Mouse (Mus musculus) left cerebral cortex, postnatal 14 days (tissue): Measurements from ENCODE around the gene Gm15097. TPM values are rescaled to one million over a fixed set of nuclear protein-coding genes. Genes with fewer than 3 reads are reported as not detected.
"Not testable (repeated sequence)": the region's sequence is repeated elsewhere in the genome, so short reads cannot be mapped to it uniquely, and the experiment has no call there.

ENCODE experiments used
- DNase-seq, 2 experiments: peaks; one replicate each; pipeline ENCODE4 v3.0.0; 2021 to 2022; ENCODE audit warnings: low spot score in 2 of 2, mixed read lengths in 1 of 2
- intact Hi-C: fragments of 180-260 bp; cut with DNase I; formaldehyde crosslinking; loops from one replicate; pipeline ENCODE4 v1.15.1; 2025
- long read RNA-seq, 2 experiments: library from polyadenylated mRNA; stranded (forward); transcript quantifications; one replicate each; pipeline ENCODE4 v2.0.0; 2021
- total RNA-seq, 2 experiments: library from RNA; stranded (reverse); gene quantifications; 2 replicates each; pipeline ENCODE4 v1.2.3; 2021

The Gm15097 gene
- not detected for total RNA-seq
- long read RNA-seq, experiment 1 = 0 reads
- long read RNA-seq, experiment 2 = 0 reads

DNA sequence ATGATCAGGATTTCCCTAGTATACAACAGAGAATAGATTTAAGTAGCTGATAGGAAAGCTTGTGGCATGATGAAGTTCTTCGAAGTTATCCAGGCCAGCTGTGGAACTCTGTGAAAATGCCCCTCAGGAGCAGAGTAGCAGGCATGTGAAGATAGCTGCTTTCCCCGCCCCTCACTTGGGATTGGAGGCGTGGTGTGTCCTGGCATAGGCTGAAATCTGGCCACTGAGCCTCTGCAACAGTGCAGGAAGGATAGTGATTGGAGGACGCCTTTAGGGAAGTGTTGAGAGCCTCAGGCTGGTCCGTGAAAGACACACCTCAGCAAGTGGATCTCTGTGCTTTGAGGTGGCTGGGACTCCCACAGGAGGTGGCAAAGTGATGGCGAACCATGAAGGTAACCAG is at the start of gene Gm15097:
TSS of gene Gm15097 (plus strand) at position 301 of the 400 bp plus-strand sequence.
- DNase-seq, intact Hi-C loops: not testable (repeated sequence)

DNA sequence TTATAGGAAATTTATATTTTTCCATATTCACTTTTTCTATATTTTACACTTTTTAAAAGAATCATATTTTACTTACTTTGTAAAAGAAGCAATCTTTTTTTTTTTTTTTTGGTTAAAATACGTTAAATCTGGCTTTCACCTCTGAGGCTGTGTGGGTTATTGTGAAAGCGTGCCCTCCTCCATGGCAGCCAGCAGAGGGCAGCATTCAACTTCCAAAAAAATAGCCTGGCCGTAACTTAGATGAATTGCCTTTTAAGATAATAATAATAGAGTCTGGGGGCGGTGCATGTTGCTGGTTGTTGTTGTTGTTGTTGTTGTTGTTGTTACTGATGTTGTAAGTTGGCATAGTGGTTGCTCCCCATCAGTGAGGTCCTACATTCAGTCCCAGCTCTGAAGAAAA is 21.4 kb upstream of the Gm15097 start:
- intact Hi-C loops = not testable (repeated sequence)
- DNase-seq = peak; percentile 2 to 6

GRCm38 (mm10) chrX:149811178-149811577 is 26.9 kb downstream of the Gm15097 start:
- DNase-seq, intact Hi-C loops: not testable (repeated sequence)

Other genes with a start within 250 kb of the Gm15097 start
- gene Gm10439, start 189.9 kb upstream of the Gm15097 start, total RNA-seq = not detected
- not detected for gene Gm15091, start 157.2 kb downstream of the Gm15097 start, total RNA-seq